Mouse (Mus musculus) midbrain, embryonic 12.5 days (tissue): ENCODE data around the gene Smtnl1. TPM values are rescaled to one million over a fixed set of nuclear protein-coding genes. Genes with fewer than 3 reads are reported as not detected.

ENCODE experiments used
- ATAC-seq: fragments of 200-750 bp; cut with Nextera tagmentation; 2 replicates; pipeline ENCODE4 v1.8.0; 2017; ENCODE audit warnings: low read depth, moderate TSS enrichment, moderate library complexity; ENCODE audit not compliant: low FRiP score
- H3K27ac ChIP-seq: fragments of 300-500 bp; sonication (generic); replicated peaks from 2 replicates; pipeline ENCODE4 v1.5.1; 2016; ENCODE audit warnings: mild to moderate bottlenecking
- H3K27me3 ChIP-seq: fragments of 300-500 bp; sonication (generic); 2 replicates; pipeline ENCODE4 v1.6.1; 2016; ENCODE audit warnings: mild to moderate bottlenecking
- H3K36me3 ChIP-seq: fragments of 300-500 bp; sonication (generic); 2 replicates; pipeline ENCODE4 v1.6.1; 2016
- H3K4me1 ChIP-seq: fragments of 300-500 bp; sonication (generic); 2 replicates; pipeline ENCODE4 v1.6.1; 2016
- H3K4me2 ChIP-seq: fragments of 300-500 bp; sonication (generic); replicated peaks from 2 replicates; pipeline ENCODE4 v1.6.1; 2016; ENCODE audit warnings: mild to moderate bottlenecking, moderate library complexity
- H3K4me3 ChIP-seq: fragments of 300-500 bp; sonication (generic); 2 replicates; pipeline ENCODE4 v1.5.1; 2016; ENCODE audit warnings: mild to moderate bottlenecking
- H3K9ac ChIP-seq: fragments of 300-500 bp; sonication (generic); replicated peaks from 2 replicates; pipeline ENCODE4 v1.6.1; 2016; ENCODE audit warnings: mild to moderate bottlenecking, moderate library complexity
- H3K9me3 ChIP-seq: fragments of 300-500 bp; sonication (generic); 2 replicates; pipeline ENCODE4 v1.6.1; 2016; ENCODE audit warnings: mild to moderate bottlenecking
- WGBS: fragments of 180-500 bp; shearing (Covaris S2); methylation state at CpG from one replicate; pipeline ENCODE4 v1.1.7; 2016; 5-methylcytosine and 5-hydroxymethylcytosine counted together
- polyA plus RNA-seq: library from polyadenylated mRNA; unstranded; fragments of >200 nt; fragmentation: Nextera tagmentation; extraction: Ambion mirVana; gene quantifications from 2 replicates; pipeline ENCODE4 v1.2.1, GENCODE M21; 2016

The Smtnl1 gene
- polyA plus RNA-seq, 1 experiment from 2014 or later, result 0.13 TPM

DNA sequence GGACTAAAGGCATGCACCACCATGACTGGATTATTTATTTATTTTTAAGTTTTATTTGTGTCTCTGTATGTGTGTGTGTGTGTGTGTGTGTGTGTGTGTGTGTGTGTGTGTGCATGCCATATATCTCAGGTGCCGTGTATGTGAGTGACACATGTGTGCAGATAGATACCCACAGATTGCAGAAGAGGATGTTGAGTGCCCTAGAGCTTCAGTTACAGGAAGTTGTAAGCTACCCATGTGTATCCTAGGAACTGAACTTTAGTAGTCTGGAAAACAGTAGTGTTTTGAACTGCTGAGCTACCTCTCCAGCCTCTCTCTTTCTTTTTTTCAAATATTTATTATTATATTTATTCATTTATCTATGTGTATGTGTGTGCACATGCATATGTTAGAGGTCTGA lies 39.1 kb downstream of the Smtnl1 start:
- H3K9ac ChIP-seq, result no peak overlapping the region
- H3K9me3 ChIP-seq, result no peaks in the 10 kb centered on the region
- H3K36me3 ChIP-seq, result no peaks in the 10 kb centered on the region
- no peak for ATAC-seq
- H3K27me3 ChIP-seq, result no peaks in the 10 kb centered on the region
- H3K4me2 ChIP-seq, result no peak overlapping the region
- H3K4me3 ChIP-seq, result no peak overlapping the region
- H3K27ac ChIP-seq, result no peak overlapping the region
- H3K4me1 ChIP-seq, result no peaks in the 10 kb centered on the region
- WGBS, result 94% methylated on average over 1 of the region's 1 CpGs

DNA sequence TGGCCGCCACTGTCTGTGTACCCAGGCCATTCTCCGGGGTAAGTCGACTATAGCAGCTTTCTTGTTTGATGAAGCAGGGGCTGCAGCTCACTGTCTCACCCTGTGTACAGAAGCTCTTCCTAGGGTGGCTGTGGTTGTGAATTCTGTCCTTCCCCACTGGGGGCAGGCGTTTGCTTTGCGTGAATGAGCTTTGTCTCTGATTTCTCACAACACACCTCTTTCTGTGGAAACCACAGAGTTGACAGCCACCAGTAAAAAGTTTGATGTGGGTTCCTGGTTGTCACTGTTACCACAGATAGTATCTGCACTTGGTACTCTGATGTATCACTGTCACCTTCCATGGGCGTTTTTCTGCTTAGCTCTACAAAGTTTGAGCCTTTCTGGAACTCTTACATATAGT lies 43.2 kb downstream of the Smtnl1 start:
- Histone ChIP-seq H3K4me3 (no peak overlapping the region), H3K27ac (no peak overlapping the region), H3K36me3 (no peaks in the 10 kb centered on the region), H3K9ac (no peak overlapping the region), H3K4me1 (peaks cover 12% of the 10 kb centered on the region), H3K9me3 (no peaks in the 10 kb centered on the region), H3K4me2 (no peak overlapping the region), H3K27me3 (no peaks in the 10 kb centered on the region)
- ATAC-seq, result no peak
- WGBS, result 62% methylated on average over 6 of the region's 6 CpGs

DNA sequence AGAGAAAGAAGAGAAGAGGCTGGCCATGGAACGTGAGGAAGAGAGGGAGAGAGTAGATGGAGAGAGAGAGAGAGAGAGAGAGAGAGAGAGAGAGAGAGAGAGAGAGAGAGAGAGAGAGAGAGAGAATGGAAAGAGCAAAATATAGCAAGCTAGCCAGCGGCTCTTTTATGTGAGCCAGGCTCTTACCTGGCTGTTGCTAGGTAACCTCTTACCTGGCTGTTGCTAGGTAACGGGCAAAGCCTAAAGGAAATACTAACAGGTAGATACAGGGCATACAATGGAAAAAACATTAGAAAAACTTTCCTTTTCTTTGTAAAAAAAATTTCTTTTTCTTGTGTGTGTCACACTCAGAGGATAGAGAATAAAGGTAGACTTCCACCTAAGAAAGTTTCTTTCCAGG lies 44.7 kb downstream of the Smtnl1 start:
- no peaks in the 10 kb centered on the region for H3K27me3 ChIP-seq
- no peak overlapping the region for H3K27ac ChIP-seq
- ATAC-seq, result no peak
- 52% methylated on average over 3 of the region's 3 CpGs for WGBS
- no peak overlapping the region for H3K4me2 ChIP-seq
- no peaks in the 10 kb centered on the region for H3K9me3 ChIP-seq
- peaks cover 23% of the 10 kb centered on the region for H3K4me1 ChIP-seq
- no peaks in the 10 kb centered on the region for H3K36me3 ChIP-seq
- no peak overlapping the region for H3K9ac ChIP-seq
- H3K4me3 ChIP-seq, result no peak overlapping the region

DNA sequence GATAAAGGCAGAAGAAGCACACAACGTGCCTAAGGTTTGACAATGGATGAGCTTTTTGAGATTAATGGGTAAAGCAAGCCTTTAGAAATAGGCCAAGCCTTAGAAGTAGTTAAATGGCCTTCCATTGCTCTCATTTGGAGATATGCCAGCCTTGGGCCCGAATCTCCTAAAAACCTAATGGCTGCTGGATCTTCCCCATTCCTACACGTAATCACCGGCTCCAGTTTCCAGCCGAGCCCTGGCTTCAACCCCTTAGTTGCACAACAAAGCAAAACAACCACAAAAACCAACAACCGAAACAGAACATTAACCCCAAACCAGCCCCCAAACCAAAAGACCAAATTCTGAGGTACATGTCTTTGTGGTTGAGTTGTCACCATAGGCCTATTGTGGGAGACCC lies 46.8 kb downstream of the Smtnl1 start:
- H3K27me3 ChIP-seq, result no peaks in the 10 kb centered on the region
- H3K4me3 ChIP-seq, result no peak overlapping the region
- H3K4me1 ChIP-seq, result peaks cover 23% of the 10 kb centered on the region
- no peak for ATAC-seq
- no peak overlapping the region for H3K9ac ChIP-seq
- no peaks in the 10 kb centered on the region for H3K9me3 ChIP-seq
- no peaks in the 10 kb centered on the region for H3K36me3 ChIP-seq
- peak overlapping the region; percentile 84 for H3K27ac ChIP-seq
- 85% methylated on average over 6 of the region's 6 CpGs for WGBS
- H3K4me2 ChIP-seq, result no peak overlapping the region

DNA sequence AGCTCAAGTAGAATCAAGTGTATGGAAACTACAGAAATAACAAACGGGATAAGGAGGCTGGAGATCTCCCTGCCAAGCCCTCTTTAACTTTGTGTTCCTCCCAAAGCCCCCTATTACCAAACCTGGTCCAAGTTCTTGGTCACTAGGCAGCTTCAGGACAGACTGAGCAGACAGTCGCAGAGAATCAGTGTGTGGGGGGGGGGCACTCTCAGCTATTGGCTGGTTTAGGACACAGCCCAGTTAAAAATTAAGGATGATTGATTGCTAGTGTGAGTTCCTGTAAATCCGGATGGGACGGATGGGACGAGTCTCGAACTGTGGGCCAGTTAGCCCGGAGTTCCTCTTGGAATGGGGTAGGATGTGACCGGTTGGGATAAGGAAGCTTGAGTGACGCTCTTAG lies 47.2 kb downstream of the Smtnl1 start, which contains the start of gene Serping1:
TSS of gene Serping1 (minus strand) at position 204 of the 400 bp plus-strand sequence.
- Histone ChIP-seq H3K4me3 (peak within 1 kb of the TSS; percentile 36), H3K36me3 (peaks cover 3% of the 10 kb centered on the region; the same call in 1 of the 2 replicates), H3K4me1 (peaks cover 23% of the 10 kb centered on the region), H3K9ac (peak within 1 kb of the TSS; percentile 57), H3K27ac (peak within 1 kb of the TSS; percentile 84), H3K4me2 (peak within 1 kb of the TSS; percentile 55), H3K27me3 (no peaks in the 10 kb centered on the region), H3K9me3 (no peaks in the 10 kb centered on the region)
- WGBS, result 68% methylated on average over 9 of the region's 9 CpGs
- ATAC-seq, result peak; percentile 42

DNA sequence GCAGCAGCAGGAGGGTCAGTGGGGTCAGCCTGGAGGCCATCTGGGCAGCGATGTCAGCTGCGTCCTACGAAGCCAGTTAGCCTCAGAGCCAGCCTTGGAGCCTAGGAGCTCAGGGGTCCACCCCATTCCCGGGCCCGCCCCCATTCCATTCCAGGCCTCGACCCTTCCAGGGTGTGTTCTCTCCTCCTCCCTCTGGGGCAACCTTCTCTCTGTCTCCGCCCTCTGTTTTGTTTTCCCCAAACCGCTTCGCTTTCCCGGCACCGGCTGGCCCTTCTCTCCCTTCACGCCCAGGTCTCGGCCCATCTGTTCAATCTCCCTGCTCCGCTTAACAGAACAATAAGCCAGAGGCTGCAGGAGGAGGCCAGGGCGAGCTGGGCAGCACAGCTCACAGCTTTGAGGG lies 47.7 kb downstream of the Smtnl1 start:
- Histone ChIP-seq H3K4me3 (peak overlapping the region; percentile 36), H3K36me3 (peaks cover 3% of the 10 kb centered on the region; the same call in 1 of the 2 replicates), H3K9me3 (no peaks in the 10 kb centered on the region), H3K27me3 (no peaks in the 10 kb centered on the region), H3K4me1 (peaks cover 23% of the 10 kb centered on the region), H3K9ac (peak overlapping the region; percentile 57), H3K27ac (peak overlapping the region; percentile 84), H3K4me2 (peak overlapping the region; percentile 55)
- under 1% methylated on average over 15 of the region's 15 CpGs for whole genome bisulfite sequencing
- ATAC-seq, result peak; percentile 96

DNA sequence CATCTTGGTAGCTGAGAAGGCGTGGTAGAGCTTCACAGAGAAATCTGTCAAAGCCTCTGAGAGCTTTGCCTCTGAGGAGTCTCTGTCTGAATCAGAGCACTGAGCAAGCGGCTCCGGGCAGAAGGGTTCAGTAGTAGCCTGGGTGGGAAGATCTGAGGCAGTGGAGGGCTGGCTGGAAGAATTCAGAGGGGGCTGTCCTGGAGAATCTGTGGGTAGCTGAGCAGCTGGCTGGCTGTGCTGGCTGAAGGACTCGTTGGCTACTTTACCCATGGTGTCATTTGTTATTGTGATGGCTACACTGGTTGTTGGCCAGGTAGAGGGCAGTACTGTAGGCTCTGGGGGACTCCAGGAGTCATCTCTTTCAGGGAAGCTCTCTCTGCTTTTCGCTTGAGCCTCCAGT lies 49.3 kb downstream of the Smtnl1 start:
- Histone ChIP-seq H3K4me1 (peaks cover 23% of the 10 kb centered on the region), H3K27me3 (no peaks in the 10 kb centered on the region), H3K9ac (no peak overlapping the region), H3K4me3 (no peak overlapping the region), H3K9me3 (no peaks in the 10 kb centered on the region), H3K36me3 (peaks cover 3% of the 10 kb centered on the region; the same call in 1 of the 2 replicates), H3K27ac (no peak overlapping the region), H3K4me2 (no peak overlapping the region)
- WGBS, result 90% methylated on average over 5 of the region's 5 CpGs
- ATAC-seq, result no peak

DNA sequence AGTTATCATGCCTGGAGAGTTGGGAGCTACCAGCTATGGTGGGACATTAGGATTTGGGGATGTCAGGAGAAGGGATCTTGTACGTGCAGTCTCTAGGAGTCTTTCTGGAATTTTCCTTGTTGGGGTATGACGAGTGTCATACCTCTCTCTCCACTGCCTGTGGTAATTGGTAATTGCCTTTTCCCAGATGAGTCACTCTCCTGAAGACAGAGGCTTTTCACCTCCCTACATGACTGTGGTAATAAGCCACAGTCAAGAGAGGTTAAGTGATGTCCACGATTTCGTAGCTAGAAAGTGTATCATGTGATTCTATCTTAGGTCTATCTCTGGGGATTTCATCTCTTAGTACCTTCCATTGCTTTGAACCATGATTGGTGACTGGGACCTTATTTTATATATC lies 50.0 kb downstream of the Smtnl1 start:
- Histone ChIP-seq H3K4me1 (peaks cover 23% of the 10 kb centered on the region), H3K9ac (no peak overlapping the region), H3K4me2 (no peak overlapping the region), H3K4me3 (no peak overlapping the region), H3K36me3 (peaks cover 3% of the 10 kb centered on the region; the same call in 1 of the 2 replicates), H3K9me3 (no peaks in the 10 kb centered on the region), H3K27me3 (no peaks in the 10 kb centered on the region), H3K27ac (no peak overlapping the region)
- ATAC-seq, result no peak
- 89% methylated on average over 4 of the region's 4 CpGs for WGBS

DNA sequence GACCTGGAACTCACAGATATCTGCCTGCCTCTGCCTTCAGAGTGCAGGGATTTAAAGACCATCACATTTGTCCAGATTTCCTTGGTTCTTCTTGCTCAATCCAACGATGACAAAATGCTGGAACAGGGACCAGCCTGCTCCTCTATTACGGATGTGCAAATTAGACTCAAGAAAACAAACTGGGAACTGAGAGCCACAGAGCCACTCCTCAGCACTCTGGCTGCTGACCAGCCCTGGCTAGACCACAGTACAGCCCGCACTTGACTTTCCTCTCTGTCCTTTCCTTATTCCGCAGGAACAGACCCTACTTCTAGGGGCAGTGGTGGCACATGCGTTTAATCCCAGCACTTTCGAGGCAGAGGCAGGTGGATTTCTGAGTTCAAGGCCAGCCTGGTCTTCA lies 52.0 kb downstream of the Smtnl1 start:
- H3K9ac ChIP-seq, result no peak overlapping the region
- no peak overlapping the region for H3K27ac ChIP-seq
- H3K4me1 ChIP-seq, result peaks cover 23% of the 10 kb centered on the region
- no peaks in the 10 kb centered on the region for H3K9me3 ChIP-seq
- no peak for ATAC-seq
- 79% methylated on average over 6 of the region's 6 CpGs for WGBS
- H3K27me3 ChIP-seq, result no peaks in the 10 kb centered on the region
- H3K4me2 ChIP-seq, result no peak overlapping the region
- H3K4me3 ChIP-seq, result no peak overlapping the region
- peaks cover 3% of the 10 kb centered on the region; the same call in 1 of the 2 replicates for H3K36me3 ChIP-seq

DNA sequence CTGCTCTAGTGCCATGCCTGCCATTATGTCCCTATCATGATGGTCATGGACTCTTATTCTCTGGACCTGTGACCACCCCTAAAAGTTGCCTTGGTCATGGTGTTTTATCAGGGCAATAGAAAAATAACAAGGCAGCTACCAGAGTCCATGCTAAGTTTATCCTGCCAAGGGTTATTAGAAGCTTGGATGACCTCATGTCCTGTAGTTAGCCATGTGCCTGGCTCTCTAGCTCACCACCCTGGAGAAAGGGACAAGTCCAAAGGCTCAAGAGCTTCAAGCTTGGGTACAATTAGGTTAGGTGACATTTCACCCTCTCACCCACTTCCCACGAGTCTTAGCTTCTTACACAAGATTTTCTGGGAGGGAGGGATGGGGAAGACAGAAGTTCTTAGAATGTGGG lies 59.6 kb downstream of the Smtnl1 start:
- Histone ChIP-seq H3K27me3 (no peaks in the 10 kb centered on the region), H3K4me2 (no peak overlapping the region), H3K9me3 (no peaks in the 10 kb centered on the region), H3K4me3 (no peak overlapping the region), H3K27ac (no peak overlapping the region), H3K36me3 (no peaks in the 10 kb centered on the region), H3K4me1 (no peaks in the 10 kb centered on the region), H3K9ac (no peak overlapping the region)
- 53% methylated on average over 1 of the region's 1 CpGs for WGBS
- ATAC-seq, result no peak

DNA sequence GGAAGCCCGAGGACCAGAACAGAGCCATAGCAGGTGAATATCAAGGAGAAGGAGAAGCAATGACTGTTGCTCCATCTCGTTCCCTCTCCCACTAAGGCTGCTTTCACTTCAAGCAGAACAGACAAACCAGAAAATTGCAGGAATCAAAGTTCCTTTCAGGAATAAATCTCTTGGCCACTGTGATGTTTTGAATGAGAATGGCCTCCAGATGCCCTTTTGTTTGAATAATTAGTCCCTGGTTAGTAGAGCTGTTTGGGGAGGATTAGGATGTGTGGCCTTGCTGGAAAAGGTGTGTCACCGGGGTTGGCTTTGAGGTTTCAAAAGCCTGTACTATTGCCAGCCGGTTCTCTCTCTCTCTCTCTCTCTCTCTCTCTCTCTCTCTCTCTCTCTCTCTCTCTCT lies 60.2 kb downstream of the Smtnl1 start:
- Histone ChIP-seq H3K4me1 (no peaks in the 10 kb centered on the region), H3K4me2 (no peak overlapping the region), H3K9me3 (no peaks in the 10 kb centered on the region), H3K4me3 (no peak overlapping the region), H3K36me3 (no peaks in the 10 kb centered on the region), H3K27ac (no peak overlapping the region), H3K9ac (no peak overlapping the region), H3K27me3 (no peaks in the 10 kb centered on the region)
- no peak for ATAC-seq
- 32% methylated on average over 4 of the region's 4 CpGs for WGBS

DNA sequence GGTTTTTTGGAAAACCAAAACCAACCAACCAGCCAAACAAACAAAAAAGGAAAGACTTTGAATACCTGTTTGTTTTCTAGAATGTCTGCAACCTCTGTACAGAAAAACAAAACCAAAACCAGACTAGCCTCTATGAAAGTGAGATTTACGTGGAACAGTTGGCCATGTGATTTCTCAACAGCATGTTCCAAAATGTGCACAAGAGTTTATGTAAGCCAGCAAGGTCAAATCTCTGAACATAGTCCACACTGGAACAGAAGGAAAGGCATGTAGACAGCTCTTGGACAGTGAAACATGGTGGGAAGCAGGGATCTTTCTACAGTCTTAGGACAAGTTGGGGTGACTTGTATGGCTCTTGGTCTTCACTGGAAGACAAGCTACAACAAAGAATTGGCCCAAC lies 60.6 kb downstream of the Smtnl1 start:
- WGBS, result 87% methylated on average over 1 of the region's 1 CpGs
- Histone ChIP-seq H3K9me3 (no peaks in the 10 kb centered on the region), H3K27ac (no peak overlapping the region), H3K9ac (no peak overlapping the region), H3K4me1 (no peaks in the 10 kb centered on the region), H3K36me3 (no peaks in the 10 kb centered on the region), H3K4me3 (no peak overlapping the region), H3K4me2 (no peak overlapping the region), H3K27me3 (no peaks in the 10 kb centered on the region)
- ATAC-seq, result no peak

DNA sequence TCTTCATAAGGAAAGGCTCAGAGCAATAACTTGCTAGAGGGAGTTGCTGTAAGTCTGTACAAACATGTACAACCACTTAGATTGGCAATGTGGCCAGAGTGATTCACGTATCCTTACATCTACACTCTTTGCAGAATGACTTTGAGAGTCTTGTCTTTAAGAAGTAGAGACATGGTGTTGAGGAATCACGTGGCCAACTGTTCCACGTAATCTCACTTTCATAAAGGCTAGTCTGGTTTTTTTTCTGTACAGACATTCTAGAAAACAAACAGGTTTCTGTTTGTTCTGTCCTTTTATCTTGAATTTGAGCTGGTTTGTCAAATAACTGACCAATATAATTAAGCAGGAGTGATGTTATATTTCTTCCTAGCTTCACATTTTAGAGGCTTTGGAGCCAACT lies 61.1 kb downstream of the Smtnl1 start:
- WGBS, result 86% methylated on average over 3 of the region's 3 CpGs
- H3K9me3 ChIP-seq, result no peaks in the 10 kb centered on the region
- no peak overlapping the region for H3K9ac ChIP-seq
- no peak overlapping the region for H3K27ac ChIP-seq
- no peaks in the 10 kb centered on the region for H3K36me3 ChIP-seq
- no peak overlapping the region for H3K4me2 ChIP-seq
- no peak overlapping the region for H3K4me3 ChIP-seq
- H3K4me1 ChIP-seq, result no peaks in the 10 kb centered on the region
- H3K27me3 ChIP-seq, result no peaks in the 10 kb centered on the region
- no peak for ATAC-seq
